ENCODE assay signal across 10 mouse cellular contexts in the genomic region with DNA sequence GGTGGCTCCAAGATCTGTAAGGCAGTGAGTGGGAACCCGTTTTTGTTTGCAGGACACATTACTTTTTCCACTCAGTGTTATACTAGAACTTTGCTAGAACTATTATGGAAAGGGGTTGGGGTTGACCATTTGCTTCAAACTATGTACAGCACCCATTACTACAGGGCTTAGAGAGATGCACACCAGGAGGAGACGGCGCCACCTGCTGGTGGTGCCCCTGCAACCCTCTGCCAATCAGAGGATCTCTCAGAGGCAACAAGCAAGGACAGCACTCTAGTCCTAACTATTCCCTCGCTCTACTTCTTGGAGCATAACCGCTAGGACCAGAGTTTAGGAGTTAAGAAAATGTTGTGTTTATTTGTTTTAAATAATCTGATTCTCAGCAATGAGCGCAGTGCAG.
DNase-seq lines count a peak whose midpoint lies in the region; TF ChIP-seq lines count a peak whose summit lies in the region.
"Had no signal": no experiment of that assay in that cellular context is flagged by ENCODE, and none has a peak within 500 bp of the region (broad histone marks: within the 10 kb centered on the region; RNA-seq: fewer than 3 reads in every experiment).

No protein-coding gene starts in this region.

- TF ChIP-seq POLR2A in cortical plate, adult 2 months (IDR thresholded peaks at IDR 0.05; ENCODE audit: extremely low read depth, insufficient read depth, low read length), result no peak

- peak; percentile 65 for TF ChIP-seq CTCF in left cerebral cortex, adult 2 months (IDR thresholded peaks at IDR 0.05)
- TF ChIP-seq CTCF in cortical plate, adult 2 months (IDR thresholded peaks at IDR 0.05; ENCODE audit: extremely low read depth, insufficient read depth, low read length), result peak; percentile 39

- DNase-seq in left cerebral cortex, adult 2 months (ENCODE audit: extremely low spot score in 1 of 2, low spot score in 2 of 2), result no peak
- no peak for DNase-seq in left cerebral cortex, adult 11 months (ENCODE audit: low spot score)
- DNase-seq in MEL-GATA-1-ER (ENCODE audit: extremely low read depth, low read depth), result peak; percentile 21
- peak; percentile 71 to 77 for DNase-seq in kidney, postnatal 25 days
- DNase-seq in natural killer cell, adult 2 months (ENCODE audit: low spot score in 2 of 2), result peak; percentile 19 to 25
- no peak for DNase-seq in cerebellum, adult 9-10 months
- no peak for DNase-seq in cerebellum, adult 8-10 months

- H3K27ac ChIP-seq in left cerebral cortex, adult 2 months, result no peak overlapping the region
- no peak overlapping the region for H3K27ac ChIP-seq in cortical plate, adult 2 months (ENCODE audit: insufficient read depth, low read length)
- H3K27ac ChIP-seq: limb, embryonic 13.5 days; stomach, embryonic 15.5 days had no signal

- no peaks in the 10 kb centered on the region for H3K4me1 ChIP-seq in cortical plate, adult 2 months (ENCODE audit: control insufficient read depth, insufficient read depth, low read length)
- H3K4me1 ChIP-seq: stomach, embryonic 15.5 days had no signal

- intact Hi-C loops in left cerebral cortex, adult 2 months (cut with DNase I), result loop anchor here (2.0 to 5.0 kb wide), 2 partner anchors 156 to 256 kb away; no protein-coding TSS in a partner anchor

- H3K4me3 ChIP-seq in left cerebral cortex, adult 2 months, result no peak overlapping the region
- no peak overlapping the region for H3K4me3 ChIP-seq in cortical plate, adult 2 months (ENCODE audit: insufficient read depth, low read length)
- H3K4me3 ChIP-seq: limb, embryonic 13.5 days; stomach, embryonic 15.5 days had no signal

Comparison
In these comparisons a context has a peak if more than half of its experiments do, and no peak if none do; other contexts are left out.
1. DNase-seq: peak in MEL-GATA-1-ER (single experiment), kidney, postnatal 25 days (2 of 2) and natural killer cell, adult 2 months (2 of 2); none in left cerebral cortex, adult 2 months (0 of 2), left cerebral cortex, adult 11 months (single experiment), cerebellum, adult 9-10 months (single experiment) and cerebellum, adult 8-10 months (single experiment).